Mouse (Mus musculus): Measurements from ENCODE around the gene Mdga1. TPM values are rescaled to one million over a fixed set of nuclear protein-coding genes. Genes with fewer than 3 reads are reported as not detected.

Gene Mdga1
- polyA plus RNA-seq, 1 experiment from 2014 or later = 5.8 TPM

GRCm38 (mm10) chr17:29939011-29939410 lies 30.9 kb downstream of the Mdga1 start:
- whole genome bisulfite sequencing = 55% methylated on average over 5 of the region's 5 CpGs
- no peak overlapping the region for H3K9ac ChIP-seq
- H3K36me3 ChIP-seq = no peaks in the 10 kb centered on the region
- H3K27me3 ChIP-seq = no peaks in the 10 kb centered on the region
- no peaks in the 10 kb centered on the region for H3K4me1 ChIP-seq
- H3K4me3 ChIP-seq = no peak overlapping the region
- no peak overlapping the region for H3K4me2 ChIP-seq
- H3K9me3 ChIP-seq = no peaks in the 10 kb centered on the region
- ATAC-seq (ENCODE audit: insufficient number of reproducible peaks, low FRiP score, low TSS enrichment, low read depth) = no peak
- peak overlapping the region; percentile 69 for H3K27ac ChIP-seq

- Histone ChIP-seq H3K4me3 (no peak overlapping the region), H3K27ac (no peak overlapping the region)
These were observed 32.5 kb downstream of the Mdga1 start for GRCm38 (mm10) chr17:29937350-29937781.

GRCm38 (mm10) chr17:29934133-29934851 lies 35.6 kb downstream of the Mdga1 start:
- no peak overlapping the region for H3K9ac ChIP-seq
- H3K9me3 ChIP-seq = no peaks in the 10 kb centered on the region
- WGBS = 86% methylated on average over 12 of the region's 12 CpGs
- H3K4me1 ChIP-seq = no peaks in the 10 kb centered on the region
- no peak overlapping the region for H3K27ac ChIP-seq
- peaks cover 7% of the 10 kb centered on the region for H3K27me3 ChIP-seq
- no peak overlapping the region for H3K4me2 ChIP-seq
- no peaks in the 10 kb centered on the region for H3K36me3 ChIP-seq
- ATAC-seq (ENCODE audit: insufficient number of reproducible peaks, low FRiP score, low TSS enrichment, low read depth) = no peak
- no peak overlapping the region for H3K4me3 ChIP-seq

More at GRCm38 (mm10) chr17:29937350-29937781, 32.5 kb downstream of the Mdga1 start:
- WGBS = 68% methylated on average over 9 of the region's 9 CpGs
- no peaks in the 10 kb centered on the region for H3K27me3 ChIP-seq
- H3K9ac ChIP-seq = no peak overlapping the region
- H3K9me3 ChIP-seq = no peaks in the 10 kb centered on the region
- no peak for ATAC-seq (ENCODE audit: insufficient number of reproducible peaks, low FRiP score, low TSS enrichment, low read depth)
- H3K36me3 ChIP-seq = no peaks in the 10 kb centered on the region
- no peaks in the 10 kb centered on the region for H3K4me1 ChIP-seq
- no peak overlapping the region for H3K4me2 ChIP-seq

GRCm38 (mm10) chr17:29932753-29933152 lies 37.1 kb downstream of the Mdga1 start:
- Histone ChIP-seq H3K27ac (no peak overlapping the region), H3K4me2 (no peak overlapping the region), H3K9ac (no peak overlapping the region), H3K9me3 (no peaks in the 10 kb centered on the region), H3K4me3 (no peak overlapping the region), H3K4me1 (peaks cover 4% of the 10 kb centered on the region; the same call in 1 of the 2 replicates), H3K36me3 (no peaks in the 10 kb centered on the region), H3K27me3 (peaks cover 8% of the 10 kb centered on the region)
- no peak for ATAC-seq (ENCODE audit: insufficient number of reproducible peaks, low FRiP score, low TSS enrichment, low read depth)
- 82% methylated on average over 6 of the region's 6 CpGs for WGBS

GRCm38 (mm10) chr17:29931224-29931945 lies 38.5 kb downstream of the Mdga1 start:
- H3K9me3 ChIP-seq = no peaks in the 10 kb centered on the region
- peaks cover 4% of the 10 kb centered on the region; the same call in 1 of the 2 replicates for H3K4me1 ChIP-seq
- H3K4me2 ChIP-seq = no peak overlapping the region
- H3K27ac ChIP-seq = no peak overlapping the region
- H3K4me3 ChIP-seq = no peak overlapping the region
- no peaks in the 10 kb centered on the region for H3K36me3 ChIP-seq
- no peak overlapping the region for H3K9ac ChIP-seq
- 82% methylated on average over 31 of the region's 31 CpGs for WGBS
- H3K27me3 ChIP-seq = peaks cover 8% of the 10 kb centered on the region
- ATAC-seq (ENCODE audit: insufficient number of reproducible peaks, low FRiP score, low TSS enrichment, low read depth) = no peak

- H3K36me3 ChIP-seq = no peaks in the 10 kb centered on the region
- no peaks in the 10 kb centered on the region for H3K9me3 ChIP-seq
- peaks cover 8% of the 10 kb centered on the region for H3K27me3 ChIP-seq
- WGBS = 31% methylated on average over 16 of the region's 16 CpGs
- H3K27ac ChIP-seq = no peak overlapping the region
- peaks cover 4% of the 10 kb centered on the region; the same call in 1 of the 2 replicates for H3K4me1 ChIP-seq
- H3K4me3 ChIP-seq = no peak overlapping the region
- no peak for ATAC-seq (ENCODE audit: insufficient number of reproducible peaks, low FRiP score, low TSS enrichment, low read depth)
- H3K4me2 ChIP-seq = no peak overlapping the region
- H3K9ac ChIP-seq = no peak overlapping the region
These were observed 41.1 kb downstream of the Mdga1 start for GRCm38 (mm10) chr17:29928751-29929237.

- Histone ChIP-seq H3K4me3 (no peak overlapping the region), H3K36me3 (no peaks in the 10 kb centered on the region), H3K27ac (no peak overlapping the region), H3K4me2 (no peak overlapping the region), H3K4me1 (peaks cover 4% of the 10 kb centered on the region; the same call in 1 of the 2 replicates), H3K9ac (no peak overlapping the region), H3K9me3 (no peaks in the 10 kb centered on the region), H3K27me3 (peaks cover 8% of the 10 kb centered on the region)
- ATAC-seq (ENCODE audit: insufficient number of reproducible peaks, low FRiP score, low TSS enrichment, low read depth) = no peak
- WGBS = 58% methylated on average over 26 of the region's 26 CpGs
These were observed 44.0 kb downstream of the Mdga1 start for GRCm38 (mm10) chr17:29925608-29926606.

GRCm38 (mm10) chr17:29920089-29920488 lies 49.8 kb downstream of the Mdga1 start:
- Histone ChIP-seq H3K27ac (no peak overlapping the region), H3K27me3 (no peaks in the 10 kb centered on the region; the same call in 1 of the 2 replicates), H3K9ac (no peak overlapping the region), H3K4me2 (no peak overlapping the region), H3K9me3 (no peaks in the 10 kb centered on the region), H3K4me1 (peaks cover 10% of the 10 kb centered on the region; the same call in 1 of the 2 replicates), H3K36me3 (no peaks in the 10 kb centered on the region), H3K4me3 (no peak overlapping the region)
- ATAC-seq (ENCODE audit: insufficient number of reproducible peaks, low FRiP score, low TSS enrichment, low read depth) = no peak
- WGBS = 50% methylated on average over 6 of the region's 6 CpGs

- H3K4me2 ChIP-seq = no peak overlapping the region
- no peaks in the 10 kb centered on the region for H3K9me3 ChIP-seq
- H3K4me1 ChIP-seq = peaks cover 10% of the 10 kb centered on the region; the same call in 1 of the 2 replicates
- H3K27me3 ChIP-seq = no peaks in the 10 kb centered on the region; the same call in 1 of the 2 replicates
- no peak overlapping the region for H3K27ac ChIP-seq
- no peak overlapping the region for H3K4me3 ChIP-seq
- ATAC-seq (ENCODE audit: insufficient number of reproducible peaks, low FRiP score, low TSS enrichment, low read depth) = no peak
- 70% methylated on average over 3 of the region's 3 CpGs for WGBS
- no peak overlapping the region for H3K9ac ChIP-seq
- no peaks in the 10 kb centered on the region for H3K36me3 ChIP-seq
These were observed 50.4 kb downstream of the Mdga1 start for GRCm38 (mm10) chr17:29919552-29919920.

- Histone ChIP-seq H3K27me3 (no peaks in the 10 kb centered on the region; the same call in 1 of the 2 replicates), H3K4me2 (no peak overlapping the region), H3K9ac (no peak overlapping the region), H3K4me1 (peaks cover 10% of the 10 kb centered on the region; the same call in 1 of the 2 replicates), H3K9me3 (no peaks in the 10 kb centered on the region), H3K27ac (no peak overlapping the region), H3K36me3 (no peaks in the 10 kb centered on the region), H3K4me3 (no peak overlapping the region)
- 62% methylated on average over 13 of the region's 13 CpGs for WGBS
- ATAC-seq (ENCODE audit: insufficient number of reproducible peaks, low FRiP score, low TSS enrichment, low read depth) = no peak
These were observed 50.9 kb downstream of the Mdga1 start for GRCm38 (mm10) chr17:29918791-29919551.

GRCm38 (mm10) chr17:29916968-29917367 lies 52.9 kb downstream of the Mdga1 start:
- Histone ChIP-seq H3K9ac (no peak overlapping the region), H3K27me3 (no peaks in the 10 kb centered on the region; the same call in 1 of the 2 replicates), H3K36me3 (no peaks in the 10 kb centered on the region), H3K4me3 (no peak overlapping the region), H3K27ac (no peak overlapping the region), H3K4me1 (peaks cover 12% of the 10 kb centered on the region), H3K9me3 (no peaks in the 10 kb centered on the region), H3K4me2 (no peak overlapping the region)
- no peak for ATAC-seq (ENCODE audit: insufficient number of reproducible peaks, low FRiP score, low TSS enrichment, low read depth)
- WGBS = 6% methylated on average over 3 of the region's 3 CpGs
